Mouse (Mus musculus) liver (tissue): ENCODE results near the gene Epb41l3.
"Not testable (repeated sequence)": the region's sequence is repeated elsewhere in the genome, so short reads cannot be mapped to it uniquely, and the experiment has no call there.

Experiments
- DNase-seq: peaks from one replicate; pipeline ENCODE4 v3.0.0-alpha.2; 2020; ENCODE audit warnings: mixed read lengths

Gene Epb41l3

DNA sequence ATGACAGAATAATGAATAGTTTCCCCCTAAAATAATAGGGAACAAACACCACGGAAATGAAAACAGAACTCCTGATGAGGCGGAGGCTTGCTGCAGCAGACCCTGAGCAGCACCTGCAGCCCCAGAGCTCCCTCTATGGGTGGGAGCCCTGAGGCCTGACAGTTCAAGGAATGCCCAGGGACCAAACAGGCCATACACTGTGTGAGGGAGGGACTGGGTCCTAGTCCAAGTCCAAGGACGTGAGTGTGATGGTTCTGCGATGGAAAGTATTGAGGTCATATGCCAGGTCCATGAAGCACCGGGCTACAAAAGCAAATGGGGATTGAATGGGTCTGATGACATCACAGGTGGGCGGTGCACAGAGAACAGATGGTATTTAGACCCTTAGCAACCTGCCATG is 33.7 kb downstream of the Epb41l3 start:
- no peak for DNase-seq

DNA sequence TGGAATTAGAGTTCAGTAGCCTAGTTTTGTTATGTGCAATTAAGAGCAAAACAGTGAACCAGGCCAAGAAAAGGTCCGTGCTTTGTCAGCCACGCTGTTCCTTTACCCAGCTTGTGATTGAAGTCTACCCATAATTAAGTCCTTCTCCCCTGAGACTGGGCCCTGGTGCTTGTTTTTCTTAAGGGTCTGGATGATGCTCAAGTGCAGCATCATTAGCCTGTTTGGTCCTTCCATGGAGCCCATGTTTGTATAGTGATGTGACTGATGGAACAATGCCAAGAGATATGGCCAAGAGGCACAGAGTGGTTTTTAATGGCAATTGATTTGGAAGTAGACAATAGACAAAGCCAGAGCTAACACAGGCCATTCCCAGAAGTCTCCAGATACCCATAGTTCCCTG is 36.7 kb downstream of the Epb41l3 start:
- DNase-seq: no peak

DNA sequence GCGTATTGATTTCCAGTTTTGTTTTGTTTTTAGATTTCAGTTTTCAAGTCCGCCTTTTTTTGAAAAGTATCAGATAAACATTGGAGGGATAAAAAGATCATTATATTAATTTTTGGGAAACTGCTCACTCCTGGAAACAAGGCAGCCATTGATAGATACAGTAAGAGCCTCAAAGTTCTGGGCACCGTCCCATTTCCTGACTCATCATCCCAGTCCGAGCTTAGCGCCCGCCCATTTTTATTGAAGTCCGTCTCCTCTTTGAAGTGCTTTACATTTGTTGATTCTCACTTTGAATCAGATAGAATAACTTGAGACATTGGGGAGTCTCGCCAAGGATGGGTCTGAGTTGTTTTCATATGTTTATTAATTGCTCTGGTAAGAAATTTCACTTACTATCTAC is 43.7 kb downstream of the Epb41l3 start:
- DNase-seq: no peak

DNA sequence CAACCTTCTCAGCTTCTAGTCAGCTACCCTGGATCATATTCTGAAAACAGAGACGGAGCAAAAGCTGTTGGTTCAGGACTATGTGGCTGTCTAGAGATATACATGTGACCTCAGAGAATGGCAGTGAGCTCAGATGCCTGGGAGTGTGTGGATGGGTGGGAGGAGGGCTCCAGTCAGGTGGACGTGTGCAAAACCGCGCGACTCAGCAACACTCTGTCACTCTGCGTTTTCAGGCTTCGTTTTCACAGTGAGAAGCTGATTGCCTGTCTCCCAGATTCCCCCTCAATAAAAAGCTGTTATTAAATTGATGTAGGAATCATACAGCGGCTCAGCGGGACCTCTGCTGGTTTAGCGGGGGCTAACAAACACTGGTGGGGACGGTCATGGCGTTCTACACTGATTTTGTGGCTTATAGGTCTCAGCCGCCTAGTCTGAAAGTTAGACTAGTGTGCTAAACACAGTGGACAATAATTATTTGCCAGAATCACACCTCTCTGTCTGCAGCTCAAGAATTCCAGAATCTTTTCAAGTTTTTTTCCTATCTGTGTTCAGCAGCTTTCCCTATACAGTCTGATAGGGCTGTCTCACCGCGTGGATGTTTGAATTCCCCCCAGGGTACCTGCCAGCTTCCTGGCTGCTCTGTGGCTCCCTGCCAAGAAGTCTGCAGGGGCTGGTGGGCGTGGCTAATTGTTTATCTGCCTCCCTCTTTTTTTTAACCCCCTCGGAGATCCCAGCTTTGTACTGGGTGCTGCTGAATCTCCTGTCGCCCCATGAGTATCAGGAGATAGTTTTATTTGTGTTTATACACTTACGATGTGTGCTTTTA is 45.3 kb downstream of the Epb41l3 start:
- DNase-seq: peak; percentile 50

- not testable (repeated sequence) for DNase-seq
Observed at GRCm38 (mm10) chr17:69122403-69122802, 46.9 kb downstream of the Epb41l3 start.

DNA sequence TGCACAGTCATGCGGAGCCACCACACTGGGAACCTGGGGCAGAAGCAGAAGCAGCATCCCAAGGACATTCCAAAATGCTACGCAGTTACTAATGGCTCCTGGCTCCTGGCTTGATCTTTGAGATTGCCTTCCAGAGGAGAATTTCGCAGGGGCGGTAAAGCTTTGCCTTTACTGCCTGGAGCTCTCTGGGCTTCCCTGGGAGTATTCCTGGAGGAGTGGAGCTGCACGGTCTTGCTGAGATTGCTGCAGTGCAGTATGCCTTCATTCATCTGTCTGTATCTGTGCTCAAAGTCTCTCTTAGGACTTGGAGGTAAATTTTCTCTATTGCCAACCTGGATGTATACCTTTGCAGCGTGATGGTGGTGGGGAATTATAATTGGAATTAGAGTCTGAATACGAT is 52.0 kb downstream of the Epb41l3 start:
- DNase-seq: no peak

GRCm38 (mm10) chr17:69127981-69128380 is 52.5 kb downstream of the Epb41l3 start:
- DNase-seq: no peak

- DNase-seq: no peak
Observed at GRCm38 (mm10) chr17:69129434-69129833, 54.0 kb downstream of the Epb41l3 start.

DNA sequence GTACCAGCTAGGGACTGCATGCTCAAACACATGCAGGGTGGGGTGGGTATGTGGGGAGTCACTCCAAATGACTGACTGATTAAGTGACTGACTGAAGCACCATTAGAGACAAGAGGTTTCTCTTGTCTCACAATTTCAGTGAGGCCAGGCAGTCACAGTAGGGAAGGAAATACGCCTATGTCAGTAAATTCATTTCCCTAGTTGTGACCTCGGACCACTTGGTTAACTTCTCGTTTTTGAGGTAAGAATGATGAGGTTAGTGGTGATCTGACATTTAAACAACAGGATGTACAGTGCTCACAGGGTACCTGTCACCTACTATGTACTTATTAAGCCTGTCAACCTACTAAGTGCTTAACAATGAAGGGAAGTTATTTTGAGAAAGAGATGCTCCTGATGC is 67.5 kb downstream of the Epb41l3 start:
- DNase-seq: no peak

DNA sequence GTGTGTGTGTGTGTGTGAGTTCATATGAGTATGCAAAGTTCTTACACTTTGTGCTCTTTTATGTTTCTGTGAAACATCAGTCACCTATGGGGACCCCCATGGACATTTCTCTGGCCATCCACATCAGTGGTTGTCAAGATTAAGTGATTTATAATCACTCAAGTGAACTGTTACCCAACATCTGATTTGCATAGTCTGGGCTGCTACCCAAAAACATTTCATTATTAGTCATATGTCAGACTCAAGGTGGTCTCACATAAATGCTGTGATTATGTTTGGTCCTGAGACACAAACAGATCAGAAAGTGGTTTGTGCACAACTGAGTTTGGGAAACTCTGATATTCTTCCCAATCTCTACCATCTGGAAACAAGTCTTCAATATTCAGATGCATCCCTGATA is 75.3 kb downstream of the Epb41l3 start:
- no peak for DNase-seq

GRCm38 (mm10) chr17:69151281-69151680 is 75.8 kb downstream of the Epb41l3 start:
- DNase-seq: no peak

DNA sequence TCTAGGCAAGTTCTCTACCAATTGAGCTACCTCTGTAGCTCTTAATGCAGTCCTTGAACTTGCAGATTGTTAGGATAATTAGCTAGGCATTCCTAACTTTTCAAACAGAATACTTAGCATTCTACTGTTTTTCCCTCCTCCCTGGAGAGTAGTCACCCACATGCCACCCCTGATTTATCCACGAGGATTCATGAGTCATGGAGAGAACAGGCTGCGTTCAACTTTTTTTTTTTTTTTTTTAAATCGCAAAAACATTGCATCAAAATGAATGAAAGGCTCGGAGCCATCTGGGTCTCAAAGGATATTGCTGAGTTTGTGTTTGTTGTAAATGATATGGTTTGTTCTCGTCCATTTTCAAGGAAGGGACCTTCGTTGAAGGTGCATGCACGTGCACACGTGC is 79.6 kb downstream of the Epb41l3 start:
- DNase-seq: no peak

DNA sequence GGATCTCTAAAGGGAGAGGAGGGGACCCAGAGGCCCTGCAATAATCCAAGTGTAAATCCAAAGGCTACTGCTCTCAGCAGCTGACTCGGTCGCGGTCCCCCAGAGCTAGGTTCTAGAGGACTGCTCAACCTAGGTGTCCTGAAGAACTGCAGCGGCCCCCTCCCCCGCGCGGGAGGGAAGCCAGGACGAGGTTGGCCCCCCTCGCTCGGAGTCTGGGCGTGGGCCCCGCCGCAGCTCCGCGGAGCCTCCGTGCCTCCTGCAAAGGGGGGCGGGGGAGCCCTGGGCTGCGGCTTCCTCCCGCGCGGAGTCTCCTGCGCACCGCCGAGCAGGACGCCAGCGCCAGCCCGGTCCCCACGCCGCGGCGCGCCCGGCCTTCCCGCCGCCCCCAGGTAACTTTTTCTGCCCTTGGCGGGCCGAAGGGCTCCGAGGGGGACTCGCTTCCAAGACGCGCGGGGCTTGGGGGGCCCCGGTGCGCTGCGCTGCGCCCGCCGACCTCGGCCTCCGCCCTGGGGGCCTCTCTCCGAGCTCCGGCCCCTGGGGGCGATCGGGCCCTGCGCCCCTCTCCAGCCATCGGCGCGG is 81.1 kb downstream of the Epb41l3 start:
- peak; percentile 40 for DNase-seq

GRCm38 (mm10) chr17:69157101-69157808 is 81.8 kb downstream of the Epb41l3 start:
- peak; percentile 10 for DNase-seq

GRCm38 (mm10) chr17:69157809-69158185 is 82.3 kb downstream of the Epb41l3 start:
- no peak for DNase-seq

GRCm38 (mm10) chr17:69158690-69159089 is 83.2 kb downstream of the Epb41l3 start:
- no peak for DNase-seq

- DNase-seq: no peak
Observed at GRCm38 (mm10) chr17:69162731-69163130, 87.2 kb downstream of the Epb41l3 start.

DNA sequence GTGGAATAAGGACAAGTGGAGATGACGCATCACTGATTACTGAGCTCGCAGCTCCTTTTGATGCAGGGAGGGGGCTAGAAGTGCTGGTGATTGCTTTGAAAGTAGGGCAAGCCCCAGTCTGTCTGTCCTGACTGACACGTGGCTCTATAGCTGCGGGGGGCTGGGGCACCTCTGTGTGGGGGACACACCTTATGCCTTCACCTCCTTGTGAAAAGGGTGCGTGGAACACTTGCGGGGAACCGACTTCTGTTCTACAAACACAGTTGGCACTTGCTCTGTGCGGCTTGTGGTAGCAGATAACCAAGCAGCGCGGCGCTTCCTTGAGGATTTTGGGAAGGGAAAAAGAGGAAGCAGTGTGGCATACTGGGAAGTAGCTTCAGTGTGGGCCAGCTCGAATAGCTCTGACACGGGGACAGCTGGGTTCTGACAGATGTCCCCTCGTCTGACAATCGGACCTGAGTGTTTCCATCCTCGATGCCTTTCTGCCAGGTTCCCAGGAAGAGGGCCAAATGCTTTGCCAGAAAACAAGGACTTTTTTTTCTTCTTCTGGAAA is 101.5 kb downstream of the Epb41l3 start:
- no peak for DNase-seq

- no peak for DNase-seq
Observed at GRCm38 (mm10) chr17:69177954-69178353, 102.5 kb downstream of the Epb41l3 start.

- DNase-seq: peak; percentile 32
Observed at GRCm38 (mm10) chr17:69180905-69181559, 105.5 kb downstream of the Epb41l3 start.

DNA sequence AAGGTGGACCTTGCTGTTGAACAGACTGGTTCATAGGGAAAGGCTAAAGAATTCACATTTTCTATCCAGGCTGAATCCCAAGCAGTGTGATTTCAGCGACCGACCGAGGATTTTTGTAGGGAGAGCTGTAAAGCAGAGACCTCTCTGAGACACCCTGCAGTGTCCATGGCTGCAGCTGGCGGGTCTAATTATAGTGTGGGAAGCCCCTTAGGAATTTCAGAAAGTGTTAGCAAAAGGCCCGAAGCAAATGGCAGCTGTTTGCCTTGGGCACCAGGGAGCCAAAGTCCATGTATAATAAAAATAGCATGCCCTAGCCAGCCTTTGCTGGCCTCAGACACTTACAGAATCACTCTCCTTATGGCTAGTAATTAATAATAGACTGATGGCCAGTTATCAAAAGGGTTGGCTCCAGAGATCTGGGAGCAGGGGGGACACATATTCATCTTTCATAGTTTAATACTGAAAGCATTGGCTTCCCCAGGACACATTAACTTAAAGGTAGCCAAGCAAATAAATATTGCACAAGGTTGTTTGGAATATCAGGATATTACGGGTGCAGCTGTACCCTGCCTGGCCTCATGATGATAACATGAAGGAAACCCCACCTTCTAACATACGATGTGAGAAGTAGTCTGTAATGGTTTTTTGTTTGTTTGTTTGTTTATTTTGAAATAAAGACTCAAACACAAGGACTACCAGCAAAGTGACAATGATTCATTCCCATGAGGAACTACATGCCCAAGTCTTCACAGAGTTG is 106.3 kb downstream of the Epb41l3 start:
- no peak for DNase-seq

GRCm38 (mm10) chr17:69187794-69188193 is 112.3 kb downstream of the Epb41l3 start:
- no peak for DNase-seq
